Mouse (Mus musculus) cerebellum, adult 2 months (tissue): ENCODE measurements around the gene Akap5.

Experiments used
- CTCF ChIP-seq: fragments of 200-500 bp; IDR thresholded peaks from 2 replicates; pipeline ENCODE4 v1.5.1; 2011; ENCODE audit warnings: low read depth, mild to moderate bottlenecking, control low read depth, low read length, moderate library complexity, borderline replicate concordance; ENCODE audit not compliant: insufficient read depth
- POLR2A ChIP-seq: fragments of 200-500 bp; IDR thresholded peaks from 2 replicates; pipeline ENCODE4 v1.6.1; 2011; ENCODE audit warnings: low read length, control low read depth, borderline replicate concordance; ENCODE audit not compliant: insufficient read depth

DNA sequence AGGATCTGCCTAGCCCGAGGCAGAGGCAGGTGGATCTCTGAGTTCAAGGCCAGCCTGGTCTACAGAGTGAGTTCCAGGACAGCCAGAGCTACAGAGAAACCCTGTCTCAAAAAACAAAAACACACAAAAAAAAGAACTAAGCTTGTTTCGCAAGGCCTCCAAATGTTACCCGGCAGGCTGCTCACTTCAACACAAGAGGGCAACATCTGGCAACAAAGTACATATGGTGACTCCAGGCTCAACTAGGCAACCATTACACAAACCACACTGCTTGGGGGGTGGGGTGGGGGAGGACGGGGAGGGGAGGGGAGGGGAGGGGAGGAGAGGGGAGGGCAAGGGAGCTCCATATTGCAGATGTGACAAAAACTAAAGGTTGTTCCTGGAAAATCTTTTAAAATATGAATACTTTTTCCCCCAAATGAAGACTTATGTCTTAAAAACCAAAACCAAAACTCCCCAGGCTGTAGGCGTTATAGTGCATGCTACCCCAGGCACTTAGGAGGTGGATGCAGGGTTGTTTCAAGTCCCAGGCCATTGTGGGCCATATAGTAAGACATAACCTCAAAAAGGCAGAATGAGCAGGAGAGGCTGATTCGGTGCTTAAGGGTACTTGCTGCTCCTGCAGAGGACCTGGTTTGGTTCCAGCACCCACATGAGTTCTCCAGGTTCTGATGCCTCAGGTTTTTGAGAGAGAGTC, 21.2 kb downstream of the Akap5 start:
- TF ChIP-seq POLR2A, result no peak
- no peak for TF ChIP-seq CTCF
